Mouse (Mus musculus) spleen, postnatal 4 days (tissue): ENCODE data around the gene Tmtc1.

Experiments
- DNase-seq, 2 experiments: peaks; one replicate each; pipeline ENCODE4 v3.0.0; 2022; ENCODE audit warnings: low spot score in 2 of 2

Gene Tmtc1

GRCm38 (mm10) chr6:148443726-148444701, at the start of gene Tmtc1:
Tmtc1 (minus strand) TSS chr6:148444389.
- peak; percentile 40 to 77 for DNase-seq

DNA sequence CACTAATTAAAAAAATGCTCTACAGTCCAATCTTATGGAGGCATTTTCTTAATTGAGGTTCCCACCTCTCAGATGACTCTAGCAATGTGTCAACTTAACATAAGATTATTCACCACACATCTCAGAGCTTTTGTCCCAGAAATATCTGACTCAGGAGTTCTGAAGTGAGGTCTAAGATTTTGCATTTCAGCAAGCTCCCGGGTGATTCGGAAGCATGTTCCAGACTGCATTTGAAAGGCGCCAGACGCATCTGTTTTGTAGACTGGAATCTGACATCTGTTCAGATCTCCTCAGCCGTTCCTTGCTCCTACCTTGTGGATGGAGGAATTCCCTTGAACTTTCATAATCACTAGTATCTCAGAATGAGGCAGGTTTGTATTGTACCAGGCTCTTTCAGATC, 47.7 kb upstream of the Tmtc1 start:
- no peak for DNase-seq

DNA sequence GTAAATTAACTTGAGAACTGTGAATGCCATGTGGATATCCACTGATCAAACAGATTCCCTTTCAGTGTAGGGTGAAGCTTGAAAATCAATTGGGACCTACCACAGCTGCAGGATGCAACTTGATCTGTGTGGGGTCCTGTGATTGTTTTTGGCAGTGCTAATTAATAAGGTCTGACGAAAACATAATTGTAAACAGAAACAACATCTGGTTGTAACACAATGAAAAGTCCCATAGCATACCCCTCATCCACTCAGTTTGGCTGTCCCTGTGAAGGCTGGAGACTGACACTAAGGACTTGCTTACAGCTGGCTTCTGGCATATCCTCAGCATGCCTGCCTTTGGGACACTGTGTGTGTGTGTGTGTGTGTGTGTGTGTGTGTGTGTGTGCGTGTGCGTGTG, 42.6 kb upstream of the Tmtc1 start:
- DNase-seq: no peak

GRCm38 (mm10) chr6:148481894-148482293, 37.7 kb upstream of the Tmtc1 start:
- DNase-seq: no peak

GRCm38 (mm10) chr6:148479671-148480237, 35.6 kb upstream of the Tmtc1 start:
- DNase-seq: no peak

DNA sequence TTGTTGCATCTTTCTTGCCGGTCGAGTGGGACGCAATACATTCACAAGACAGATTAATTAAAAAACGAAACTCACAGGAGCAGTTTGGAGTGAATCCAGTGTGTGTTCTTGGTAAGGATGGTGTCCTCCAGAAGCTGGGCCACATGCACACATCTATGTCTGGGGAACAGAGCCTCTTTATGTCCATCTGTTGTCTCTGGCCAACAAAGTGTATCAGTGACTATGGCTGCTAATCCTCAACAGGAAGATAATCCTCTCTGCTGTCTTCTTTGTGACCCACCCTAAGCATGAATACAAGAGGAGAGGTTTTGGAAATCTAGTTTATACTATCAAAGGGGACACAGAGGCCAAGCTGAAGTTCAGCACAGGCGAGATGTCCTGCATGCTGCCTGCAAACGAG, 34.2 kb upstream of the Tmtc1 start:
- no peak for DNase-seq

- no peak for DNase-seq
These were observed 28.1 kb upstream of the Tmtc1 start for GRCm38 (mm10) chr6:148472289-148472688.

DNA sequence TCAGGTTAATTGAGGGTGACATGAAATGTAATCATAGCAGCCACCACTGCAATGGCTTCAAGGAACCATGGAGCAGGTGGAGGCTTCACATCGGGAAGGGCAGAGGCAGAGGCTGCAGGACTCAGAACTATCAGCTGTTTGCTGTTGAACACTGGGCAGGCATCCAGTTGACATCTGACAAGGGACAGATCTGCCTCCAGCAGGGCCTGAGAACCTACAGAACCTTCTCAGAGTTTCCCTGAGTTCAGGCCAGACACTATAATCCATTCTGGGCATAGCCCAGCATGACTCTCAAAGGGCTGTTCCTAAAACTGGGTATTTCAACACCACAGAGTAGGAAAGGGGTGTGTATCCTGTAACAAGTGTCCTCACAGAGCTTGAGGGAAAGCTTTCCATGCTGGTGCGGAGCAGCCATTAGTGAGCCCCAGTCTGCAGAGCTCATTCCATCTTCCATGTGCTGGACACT, 23.8 kb upstream of the Tmtc1 start:
- no peak for DNase-seq

- DNase-seq: no peak
These were observed 23.2 kb upstream of the Tmtc1 start for GRCm38 (mm10) chr6:148467170-148467921.

GRCm38 (mm10) chr6:148459636-148460035, 15.4 kb upstream of the Tmtc1 start:
- DNase-seq: no peak

DNA sequence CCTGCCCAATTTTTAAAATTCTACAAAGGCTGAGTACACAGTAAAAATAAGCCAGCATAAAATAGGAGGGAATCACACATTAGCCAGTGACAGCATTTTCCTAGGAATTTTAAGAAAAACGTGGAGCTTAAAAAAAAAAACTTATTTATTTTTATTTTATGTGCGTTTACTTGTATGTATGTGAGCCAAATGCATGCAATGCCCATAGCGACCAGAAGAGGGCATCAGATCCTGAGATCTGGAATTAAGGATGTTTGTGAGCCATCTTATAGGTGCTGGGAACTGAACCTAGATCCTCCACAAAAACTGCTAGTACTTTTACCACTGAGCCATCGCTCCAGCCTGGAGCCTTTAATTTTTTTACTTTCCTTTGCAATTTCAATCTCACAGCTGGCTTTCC, 11.3 kb upstream of the Tmtc1 start:
- DNase-seq: no peak

DNA sequence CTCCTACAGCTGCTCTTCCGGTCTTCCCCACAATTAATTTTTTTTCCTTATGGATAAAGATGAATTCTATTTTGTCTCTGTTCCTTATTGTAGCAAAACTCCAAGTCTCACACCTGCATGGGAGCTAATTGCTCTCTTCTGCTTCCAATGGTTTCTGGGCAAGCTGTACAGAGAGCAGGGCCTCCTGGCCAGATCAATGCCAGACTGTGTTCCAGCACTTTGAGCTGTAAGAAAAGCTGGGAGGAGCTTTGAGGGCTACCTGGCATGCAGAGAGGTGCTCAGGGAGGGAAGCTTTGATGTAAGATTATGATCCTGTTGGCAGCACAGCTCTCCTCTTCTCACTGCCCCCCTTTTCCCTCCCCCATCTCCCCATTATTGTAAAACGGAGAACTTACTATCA, 10.6 kb upstream of the Tmtc1 start:
- no peak for DNase-seq

DNA sequence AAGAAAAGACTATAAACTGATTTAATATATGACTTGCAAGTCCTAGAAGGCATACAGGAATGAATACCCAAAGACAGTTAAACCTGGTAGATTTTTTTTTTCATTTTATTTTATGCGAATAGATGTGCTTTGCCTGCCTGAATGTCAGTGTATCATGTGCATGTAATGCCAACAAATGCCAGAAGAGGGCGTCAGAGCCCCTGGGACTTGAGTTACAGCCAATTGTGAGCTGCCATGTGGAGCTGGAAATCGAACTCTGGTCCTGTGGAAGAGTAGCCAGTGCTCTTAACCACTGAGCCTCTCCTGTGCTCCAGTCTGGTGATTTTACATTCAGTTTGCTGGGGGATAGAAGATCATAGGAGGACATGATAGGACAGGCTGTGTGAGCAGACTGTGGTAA, 4.0 kb upstream of the Tmtc1 start:
- DNase-seq: no peak

DNA sequence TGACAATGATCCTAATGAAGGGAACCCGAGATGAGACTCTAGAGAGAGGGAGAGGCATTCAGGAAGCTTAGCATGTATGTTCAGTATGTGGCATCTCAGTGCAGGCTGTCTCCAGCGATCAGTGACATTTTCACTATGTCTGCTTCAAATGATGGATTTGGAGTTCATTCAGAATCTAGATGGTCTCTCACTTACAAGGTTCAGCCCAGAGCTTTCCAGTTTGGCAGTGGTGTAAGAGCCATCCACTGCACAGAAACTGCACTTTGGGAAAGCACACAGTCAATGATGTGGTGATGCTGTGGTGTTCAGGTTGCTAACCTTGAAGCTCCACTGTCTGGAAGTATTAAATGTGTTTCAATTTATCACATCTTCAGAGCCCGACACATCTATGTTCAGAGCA, 1.9 kb upstream of the Tmtc1 start:
- no peak for DNase-seq

DNA sequence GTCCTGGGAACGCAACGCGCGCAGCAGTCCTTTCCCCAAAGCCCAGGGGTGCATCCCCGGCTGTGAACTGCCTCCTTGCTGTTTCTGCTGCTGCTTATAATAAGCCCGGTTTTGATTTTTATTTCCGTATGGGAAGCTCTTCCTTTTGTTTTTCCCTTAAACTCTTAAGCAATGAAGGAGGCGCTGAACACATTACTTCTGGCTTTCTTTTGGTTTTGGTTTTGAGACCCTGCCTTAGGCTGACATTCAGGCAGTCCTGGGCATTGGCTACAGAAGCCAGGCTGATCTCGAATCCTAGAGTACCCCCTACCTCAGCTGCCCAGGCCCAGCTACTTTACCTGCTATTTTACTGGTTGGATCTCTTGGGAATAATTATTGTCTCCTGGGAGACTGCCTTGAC, 607 bp upstream of the Tmtc1 start:
- no peak for DNase-seq

DNA sequence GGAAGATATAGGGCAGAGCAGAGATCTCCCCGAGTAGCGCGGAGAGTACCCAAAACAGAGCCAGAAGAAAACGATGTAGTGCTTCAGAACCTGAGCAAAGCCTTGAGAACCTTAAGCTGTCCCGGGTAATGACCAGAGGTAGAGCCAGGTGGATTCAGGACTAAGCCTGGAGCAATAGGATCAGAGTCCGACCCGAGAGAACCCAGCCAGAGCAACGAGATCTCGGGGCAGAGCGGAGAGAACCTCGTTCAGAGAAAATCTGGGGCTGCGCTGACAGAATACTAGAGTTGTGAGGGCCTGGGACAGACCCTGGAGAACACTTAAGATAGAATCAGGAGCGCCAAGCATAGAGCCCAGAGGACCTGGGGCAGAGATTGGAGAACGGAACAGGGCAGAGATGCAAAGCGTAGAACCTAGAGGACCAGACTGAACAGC, 881 bp downstream of the Tmtc1 start:
- DNase-seq: no peak

GRCm38 (mm10) chr6:148442671-148443290, 1.4 kb downstream of the Tmtc1 start:
- DNase-seq: peak in 1 of 2 experiments; percentile 59

DNA sequence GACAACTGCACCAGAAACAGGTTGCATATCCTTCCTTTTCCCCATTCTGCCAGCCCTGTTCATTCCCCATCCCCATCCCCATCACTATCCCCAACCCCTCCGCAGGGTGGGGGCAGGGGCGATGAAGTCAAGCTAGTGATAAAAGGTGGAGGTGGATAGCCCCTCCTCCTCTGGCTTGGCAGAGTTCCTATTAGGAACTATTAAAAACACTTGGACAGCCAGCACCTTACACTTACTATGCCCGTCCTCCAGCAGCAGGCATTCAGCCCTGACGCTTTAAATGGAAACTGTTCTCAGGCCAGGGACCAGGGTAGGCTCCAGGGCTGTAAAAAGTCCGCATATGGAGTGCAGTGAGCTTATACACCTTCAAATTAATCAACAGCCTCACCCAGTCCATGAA, 2.3 kb downstream of the Tmtc1 start:
- no peak for DNase-seq

DNA sequence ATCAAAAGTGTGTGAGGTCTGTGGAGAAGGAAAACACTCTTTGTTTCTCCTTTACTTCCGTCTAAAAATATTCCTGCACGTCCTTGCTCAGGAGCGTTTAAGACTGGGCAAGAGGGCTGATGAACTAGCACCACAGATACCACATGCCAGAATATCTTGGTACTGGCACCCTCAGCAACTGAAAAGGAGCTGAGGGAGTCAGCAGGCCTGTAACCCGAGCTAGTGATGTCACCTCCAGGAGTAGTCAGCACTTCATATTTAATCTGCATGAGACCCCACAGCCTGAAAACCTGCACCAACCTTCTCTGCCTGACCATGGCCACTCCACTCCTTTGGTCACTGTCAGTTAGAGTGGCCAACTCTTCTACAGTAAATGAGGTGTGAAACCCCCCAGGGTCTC, 5.1 kb downstream of the Tmtc1 start:
- DNase-seq: no peak

DNA sequence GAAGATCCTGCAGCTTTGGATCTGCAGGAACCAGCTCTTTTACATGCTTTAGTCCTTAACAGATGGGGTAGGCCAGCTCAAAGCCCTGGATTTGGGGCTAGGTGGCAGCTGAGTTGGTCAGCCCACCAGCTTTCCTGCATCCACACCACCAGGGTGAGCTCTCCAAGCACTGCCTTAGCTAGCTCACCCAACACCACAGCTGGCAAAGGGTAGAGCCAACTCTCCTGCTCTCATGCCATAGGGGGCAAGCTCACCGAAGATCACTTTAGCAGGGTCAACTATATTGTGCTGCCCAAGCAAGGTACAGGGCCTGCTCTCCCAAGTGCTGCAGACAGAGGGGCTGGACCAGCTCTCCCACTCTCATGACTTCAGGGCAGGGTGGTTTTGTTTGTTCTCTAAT, 6.6 kb downstream of the Tmtc1 start:
- no peak for DNase-seq

- DNase-seq: no peak
These were observed 7.7 kb downstream of the Tmtc1 start for GRCm38 (mm10) chr6:148436441-148437001.

DNA sequence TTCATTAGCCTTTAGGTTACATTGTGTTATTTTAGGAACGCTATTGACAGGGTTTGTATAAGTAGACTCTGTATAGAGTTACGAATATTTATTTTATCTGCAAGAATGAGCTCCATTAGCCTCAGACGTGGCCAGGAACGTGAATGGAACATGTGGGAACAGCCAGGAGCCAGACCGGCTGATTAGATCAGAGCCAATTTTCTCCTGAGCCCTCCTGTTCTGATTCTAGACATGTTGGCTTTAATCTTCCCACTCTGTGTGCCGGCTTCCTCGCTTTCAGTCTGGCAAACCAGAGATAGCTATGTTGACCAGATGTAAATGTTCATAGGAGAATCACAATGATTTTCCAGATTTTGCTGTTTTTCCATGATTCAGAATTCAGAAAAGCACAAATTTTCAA, 22.6 kb downstream of the Tmtc1 start:
- no peak for DNase-seq
